Mouse (Mus musculus) urinary bladder, adult 18-20 months (tissue): ENCODE measurements around the gene Misp.

Experiments
- DNase-seq, 2 experiments: peaks; one replicate each; pipeline ENCODE4 v3.0.0; 2022; ENCODE audit warnings: low spot score in 2 of 2, mixed read lengths in 2 of 2

Misp gene

GRCm38 (mm10) chr10:79822372-79822771, 1.6 kb downstream of the Misp start:
- DNase-seq: no peak

- DNase-seq: peak in 1 of 2 experiments; percentile 13
Measured at GRCm38 (mm10) chr10:79823011-79823410, 2.2 kb downstream of the Misp start.

GRCm38 (mm10) chr10:79824413-79824812, 3.6 kb downstream of the Misp start:
- no peak for DNase-seq

- DNase-seq: no peak
Measured at GRCm38 (mm10) chr10:79831583-79831982, 10.8 kb downstream of the Misp start.

GRCm38 (mm10) chr10:79832026-79832785, 11.4 kb downstream of the Misp start:
- no peak for DNase-seq

GRCm38 (mm10) chr10:79832786-79833181, 12.0 kb downstream of the Misp start:
- no peak for DNase-seq

GRCm38 (mm10) chr10:79834769-79835398, 14.1 kb downstream of the Misp start:
- peak in 1 of 2 experiments; percentile 63 for DNase-seq

GRCm38 (mm10) chr10:79836918-79837317, 16.1 kb downstream of the Misp start:
- DNase-seq: no peak

GRCm38 (mm10) chr10:79838151-79838550, 17.4 kb downstream of the Misp start:
- no peak for DNase-seq

- no peak for DNase-seq
Measured at GRCm38 (mm10) chr10:79840091-79840490, 19.3 kb downstream of the Misp start.

- DNase-seq: peak in 1 of 2 experiments; percentile 50
Measured at GRCm38 (mm10) chr10:79840644-79841551, 20.1 kb downstream of the Misp start.

- no peak for DNase-seq
Measured at GRCm38 (mm10) chr10:79842322-79842721, 21.5 kb downstream of the Misp start.

GRCm38 (mm10) chr10:79843476-79843875, 22.7 kb downstream of the Misp start:
- DNase-seq: no peak

GRCm38 (mm10) chr10:79846553-79846952, 25.8 kb downstream of the Misp start:
- no peak for DNase-seq

GRCm38 (mm10) chr10:79849941-79850628, 29.3 kb downstream of the Misp start:
- no peak for DNase-seq

GRCm38 (mm10) chr10:79851653-79852052, 30.9 kb downstream of the Misp start:
- DNase-seq: no peak

GRCm38 (mm10) chr10:79852107-79852789, 31.5 kb downstream of the Misp start:
- no peak for DNase-seq

GRCm38 (mm10) chr10:79852827-79853226, 32.0 kb downstream of the Misp start:
- DNase-seq: no peak

GRCm38 (mm10) chr10:79853392-79853791, 32.6 kb downstream of the Misp start:
- peak; percentile 92 to 94 for DNase-seq

- DNase-seq: peak; percentile 94 to 98
Measured at GRCm38 (mm10) chr10:79853860-79854795, 33.3 kb downstream of the Misp start, which contains the start of gene Ptbp1. Gene Ptbp1 (plus strand): TSS chr10:79854427.
